Mouse (Mus musculus): Measurements from ENCODE around the gene Acad8.

Acad8 gene

DNA sequence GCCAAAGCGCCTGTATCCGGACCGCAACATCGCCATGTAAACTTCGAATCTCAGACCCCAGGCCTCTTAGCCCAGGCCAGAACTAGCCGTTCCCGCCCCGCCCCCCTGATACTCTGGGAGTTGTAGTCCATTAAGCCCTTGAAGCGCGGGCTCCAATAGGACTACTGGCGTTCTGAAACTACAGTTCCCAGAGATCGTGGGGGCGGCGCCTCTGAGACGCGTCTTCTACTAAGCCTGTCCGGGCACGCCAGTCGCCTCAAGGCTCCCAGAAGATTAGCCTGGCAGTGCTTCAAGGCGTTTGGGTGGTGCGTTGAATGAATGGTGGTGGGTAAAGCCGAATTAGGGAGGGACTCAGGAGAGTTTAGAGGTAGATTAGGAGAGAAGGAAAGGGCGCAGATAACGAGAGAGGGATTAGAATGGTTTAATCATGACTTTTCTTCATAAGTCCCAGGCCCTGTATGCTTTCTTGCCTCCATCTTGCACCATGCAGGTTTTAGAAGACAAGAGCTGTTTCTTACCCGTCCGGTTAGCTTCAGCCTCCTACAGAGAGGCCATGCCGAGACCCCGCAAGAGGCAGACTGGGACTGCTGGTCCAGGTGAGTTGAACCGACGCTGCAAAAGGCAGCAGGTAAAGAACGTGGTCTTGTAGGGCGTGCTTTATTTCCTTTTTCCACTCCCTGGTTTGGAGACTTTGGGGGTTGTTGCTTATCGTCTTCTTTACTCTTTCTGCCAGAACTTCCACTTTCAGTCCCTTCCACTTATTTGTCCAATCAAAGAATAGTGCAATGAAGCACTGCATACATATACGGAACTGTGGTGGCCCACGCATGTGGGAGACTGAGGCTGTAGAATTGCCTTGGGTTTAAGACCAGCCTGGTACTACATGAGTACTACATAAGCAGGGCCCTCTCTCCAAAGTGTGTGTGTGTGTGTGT lies at the start of gene Acad8, which contains the start of gene Thyn1:
Gene Acad8, minus strand, starts transcription at position 106 of the 935 bp plus-strand sequence.
Gene Thyn1, plus strand, starts transcription at position 250 of the 935 bp plus-strand sequence.
- DNase-seq (ENCODE audit: low spot score), result peak; percentile 95

DNA sequence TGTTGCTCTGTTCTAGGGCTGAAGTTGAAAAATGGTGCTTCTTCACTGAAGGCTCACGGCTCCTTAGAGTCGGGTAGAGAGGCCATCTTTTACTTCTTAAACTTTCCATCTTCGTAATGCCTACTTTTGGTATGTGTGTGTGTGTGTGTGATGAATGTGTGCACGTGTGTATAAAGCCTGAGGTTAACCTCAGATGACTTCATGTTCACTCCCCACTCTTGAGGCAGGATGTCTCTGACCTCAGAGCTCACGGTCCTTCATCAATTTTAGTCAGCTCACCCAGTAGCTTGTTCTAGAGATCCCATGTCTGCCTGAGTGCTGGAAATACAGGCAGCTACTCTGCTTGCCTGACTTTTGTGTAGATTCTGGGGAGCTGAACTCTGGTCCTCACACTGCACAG lies 44.5 kb upstream of the Acad8 start:
- DNase-seq (ENCODE audit: low spot score), result no peak

DNA sequence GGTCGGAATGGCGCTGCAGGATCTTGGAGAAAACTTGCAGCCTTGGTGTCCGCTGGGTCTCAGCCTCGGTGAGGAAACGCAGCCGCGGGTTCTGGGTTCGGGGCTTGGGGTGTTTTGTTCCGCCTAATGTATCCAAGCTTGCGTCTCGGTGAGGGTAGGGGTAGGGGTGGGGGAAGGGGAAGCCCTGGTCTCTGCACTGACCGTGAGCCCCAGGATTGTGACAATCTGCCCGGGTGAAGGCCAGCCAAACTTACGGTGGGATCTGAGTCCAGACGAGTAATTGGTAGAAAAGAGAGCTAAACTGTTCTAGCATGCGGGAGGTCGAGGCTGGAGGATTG lies 31.4 kb upstream of the Acad8 start:
- DNase-seq (ENCODE audit: low spot score), result no peak

DNA sequence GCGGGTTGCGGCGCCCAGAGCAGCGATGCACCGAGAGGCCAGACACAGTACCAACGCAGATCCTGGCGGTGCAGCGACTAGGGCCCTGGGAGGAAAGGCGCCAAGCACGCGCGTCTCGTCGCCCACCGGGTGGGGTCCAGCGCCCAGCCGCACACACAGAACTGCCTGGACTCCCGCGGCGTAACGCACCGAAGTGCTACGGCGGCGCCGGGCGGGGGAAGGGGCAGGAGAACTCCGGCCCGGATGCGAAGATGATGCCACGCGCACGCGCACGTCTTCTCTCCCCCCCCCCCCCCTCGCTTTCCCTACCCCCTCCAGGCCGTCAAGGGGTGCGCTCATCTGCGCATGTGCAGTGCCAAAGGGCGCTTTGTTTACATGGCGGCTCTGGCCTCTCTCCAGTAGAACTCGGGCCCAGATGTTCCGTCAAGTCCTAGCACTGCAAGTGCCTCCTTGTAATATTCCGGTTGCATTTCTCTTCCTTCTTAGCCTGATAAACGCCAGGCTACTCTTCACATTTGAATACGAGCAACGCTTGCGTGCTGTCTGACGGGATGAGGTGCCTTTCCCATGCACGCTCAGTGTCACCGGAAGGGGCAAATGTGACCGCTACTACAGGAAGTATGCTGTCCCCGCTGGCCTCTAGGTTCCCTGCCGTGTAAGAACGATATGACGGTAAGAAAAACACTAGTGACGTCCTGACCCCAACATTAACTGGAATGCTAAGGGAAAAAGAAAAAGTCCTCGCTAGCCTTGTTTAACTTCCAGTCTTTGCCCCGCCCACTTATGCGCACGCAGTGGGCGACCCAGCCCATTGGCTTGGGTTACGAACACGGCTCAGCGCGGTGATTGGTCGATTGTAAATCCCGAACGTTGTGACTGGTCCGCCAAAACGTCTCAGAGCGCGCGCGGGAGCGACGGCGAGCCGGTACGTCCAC lies 30.7 kb upstream of the Acad8 start, which contains the start of the genes Vps26b and Ncapd3:
Gene Vps26b, minus strand, starts transcription at position 238 of the 935 bp plus-strand sequence.
Gene Ncapd3, plus strand, starts transcription at position 348 of the 935 bp plus-strand sequence.
- peak; percentile 96 for DNase-seq (ENCODE audit: low spot score)

DNA sequence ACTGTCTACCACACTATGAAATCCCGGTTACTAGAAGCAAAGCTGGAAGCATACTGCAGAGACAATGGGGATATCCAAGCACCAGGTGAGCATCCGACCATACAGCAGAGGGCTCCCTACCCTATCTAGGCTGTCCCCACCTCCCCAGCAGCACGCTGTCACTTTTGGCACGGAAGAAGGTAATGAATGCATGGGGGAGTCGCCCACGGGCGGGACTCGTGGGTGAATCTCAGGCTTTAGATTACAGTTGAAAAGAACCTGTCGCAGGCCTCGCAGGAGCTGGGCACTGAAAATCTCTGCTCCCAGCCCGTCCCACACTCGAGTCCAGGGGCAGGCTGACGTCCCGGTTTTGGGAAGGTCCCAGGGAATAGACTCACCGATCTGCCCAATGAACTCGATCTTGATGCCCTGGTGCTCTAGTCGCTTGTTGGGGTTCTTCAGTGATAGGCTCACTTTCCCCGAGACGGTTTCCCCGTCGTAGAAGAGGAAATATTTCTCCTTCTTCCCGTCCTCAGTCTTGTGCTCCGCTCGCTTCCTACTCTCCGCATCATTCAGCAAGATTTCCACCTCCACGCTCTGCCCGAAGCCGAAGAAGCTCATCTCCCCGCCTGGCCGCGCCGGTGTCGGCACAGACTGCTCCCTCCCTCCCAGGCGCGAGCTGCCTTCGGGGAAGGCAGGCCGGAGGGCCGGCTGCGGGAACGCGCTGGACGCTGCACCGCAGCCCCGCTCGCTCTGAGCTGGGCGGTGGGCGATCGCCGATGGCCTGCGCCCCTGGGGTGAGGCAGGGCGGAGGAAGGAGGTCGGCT lies 29.9 kb upstream of the Acad8 start:
- peak; percentile 39 for DNase-seq (ENCODE audit: low spot score)

DNA sequence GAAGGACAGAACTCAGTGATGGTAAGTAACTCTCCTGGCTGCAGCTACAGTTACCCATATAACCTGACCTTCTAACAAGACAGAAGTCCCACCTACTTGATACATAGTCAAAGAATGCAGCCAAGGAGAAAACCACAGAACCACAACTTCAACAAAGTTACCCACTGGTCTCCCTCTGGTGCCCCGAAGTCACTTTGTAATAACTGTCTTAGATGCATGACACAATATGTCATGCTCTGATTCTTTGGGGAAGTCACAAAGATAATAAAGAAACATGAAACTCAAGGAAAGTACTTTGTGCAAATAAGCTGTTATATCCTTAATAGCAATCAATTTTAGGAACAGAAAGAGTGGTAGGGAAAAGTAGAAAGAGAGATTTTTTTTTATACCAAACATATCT lies 27.3 kb upstream of the Acad8 start:
- no peak for DNase-seq (ENCODE audit: low spot score)

DNA sequence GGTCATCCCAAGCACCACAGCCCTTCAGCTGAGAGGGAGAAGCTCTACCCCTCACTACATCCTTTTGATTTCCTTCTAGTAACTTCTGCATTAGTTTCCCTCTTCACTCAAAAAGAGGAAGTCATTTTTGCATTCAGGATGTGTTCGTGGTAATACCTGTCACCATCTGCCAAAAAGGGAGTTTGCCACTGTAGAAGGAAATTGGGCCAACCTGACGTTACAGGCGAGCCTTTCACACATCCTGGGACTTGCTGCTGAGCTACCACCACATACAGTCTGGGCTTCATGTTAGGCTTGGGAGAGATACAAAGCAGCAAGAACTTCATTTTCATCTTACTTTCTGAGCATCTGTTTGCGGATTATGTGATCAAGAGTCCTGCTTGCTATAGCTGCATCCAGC lies 24.3 kb upstream of the Acad8 start:
- no peak for DNase-seq (ENCODE audit: low spot score)

DNA sequence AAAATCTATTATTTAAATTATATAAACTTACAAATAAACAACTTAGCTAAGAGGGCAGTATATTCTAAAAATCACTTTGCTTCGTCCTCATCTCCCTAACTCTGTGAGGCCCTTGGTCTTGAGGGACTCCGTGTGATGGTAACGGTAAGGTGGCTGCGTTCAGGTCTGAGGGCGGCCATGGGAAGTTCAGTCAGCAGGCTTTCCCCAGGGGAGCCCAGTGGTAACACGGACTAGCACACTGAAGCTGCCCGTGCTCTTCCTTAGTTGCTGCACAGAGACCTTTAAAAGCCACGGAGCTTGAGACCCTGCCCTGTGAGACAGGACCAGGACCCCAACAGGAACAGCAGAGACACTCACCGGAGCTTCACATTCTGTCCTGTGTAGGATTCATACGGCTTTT lies 19.6 kb upstream of the Acad8 start:
- DNase-seq (ENCODE audit: low spot score), result no peak

DNA sequence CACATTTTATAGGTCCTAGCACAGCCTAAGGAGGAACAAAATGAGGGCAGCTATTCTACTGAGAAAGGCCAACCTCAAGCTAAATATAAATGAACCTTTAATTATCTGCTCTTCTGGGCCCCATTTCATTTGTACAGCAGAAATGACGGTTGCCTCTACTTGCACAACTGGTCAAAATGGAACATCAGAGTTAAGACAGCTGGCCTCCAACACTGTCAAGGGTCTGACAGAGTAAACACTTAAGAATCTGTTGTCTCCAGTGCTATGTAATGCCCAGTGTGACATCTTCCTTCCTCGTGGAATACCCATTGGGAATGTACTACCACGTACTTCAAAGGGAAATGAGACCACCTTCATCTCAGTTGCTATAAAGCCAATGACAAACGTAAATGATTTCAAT lies 12.2 kb upstream of the Acad8 start:
- no peak for DNase-seq (ENCODE audit: low spot score)

DNA sequence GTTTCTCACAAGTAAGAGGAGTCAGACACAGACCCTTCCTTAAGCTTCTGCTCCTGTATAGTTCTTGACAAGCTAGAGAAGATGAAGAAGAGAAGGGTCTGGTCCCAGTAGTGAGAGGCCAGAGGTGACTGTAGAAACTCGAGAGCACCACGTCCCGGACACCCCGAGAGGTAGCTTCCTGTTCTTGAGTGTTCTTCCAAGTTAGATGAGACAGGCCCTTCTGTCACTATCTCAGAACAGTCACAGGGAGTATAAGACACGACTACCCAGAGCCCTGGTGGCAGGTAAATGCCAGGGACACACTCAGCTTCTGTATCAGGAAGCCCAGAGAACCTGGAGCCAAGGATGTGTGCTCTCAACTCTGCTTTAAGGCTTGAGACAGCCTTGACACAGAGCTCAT lies 9.9 kb upstream of the Acad8 start:
- no peak for DNase-seq (ENCODE audit: low spot score)

DNA sequence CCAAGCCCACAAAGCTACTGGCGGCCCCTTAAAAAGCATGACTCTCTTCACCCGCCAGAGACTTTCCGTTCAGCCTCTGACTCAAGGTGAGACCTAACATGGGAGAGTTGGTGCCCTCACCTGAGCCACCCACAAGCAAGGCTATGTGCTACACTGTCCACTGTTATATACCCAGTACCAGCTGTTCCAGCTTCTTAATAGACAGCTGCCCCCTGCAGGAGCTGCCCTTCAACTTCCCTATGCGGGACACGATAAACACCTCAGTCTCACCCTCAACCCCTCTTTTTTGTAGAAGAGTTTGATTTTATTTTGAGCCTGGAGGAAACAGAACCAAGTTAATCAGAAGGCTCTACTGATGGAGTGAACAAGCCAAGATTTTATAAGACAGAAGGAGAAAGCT lies 7.5 kb upstream of the Acad8 start:
- no peak for DNase-seq (ENCODE audit: low spot score)

DNA sequence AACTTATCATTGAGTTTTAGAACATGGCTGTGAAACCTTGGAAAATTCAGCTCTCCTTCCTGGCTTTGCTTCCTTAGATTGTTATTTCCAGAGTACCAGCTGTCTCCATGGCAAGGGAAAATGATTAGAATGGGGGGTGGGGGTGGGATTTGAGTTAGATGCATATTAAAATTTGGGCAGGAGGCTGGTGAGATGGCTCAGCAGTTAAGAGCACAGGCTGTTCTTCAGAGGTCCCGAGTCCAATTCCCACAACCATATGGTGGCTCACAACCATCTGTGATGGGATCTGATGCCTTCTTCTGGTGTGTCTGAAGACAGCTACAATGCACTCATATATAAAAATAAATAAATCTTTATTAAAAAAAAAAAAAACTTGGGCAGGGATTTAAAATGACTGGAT lies 6.6 kb upstream of the Acad8 start:
- no peak for DNase-seq (ENCODE audit: low spot score)

DNA sequence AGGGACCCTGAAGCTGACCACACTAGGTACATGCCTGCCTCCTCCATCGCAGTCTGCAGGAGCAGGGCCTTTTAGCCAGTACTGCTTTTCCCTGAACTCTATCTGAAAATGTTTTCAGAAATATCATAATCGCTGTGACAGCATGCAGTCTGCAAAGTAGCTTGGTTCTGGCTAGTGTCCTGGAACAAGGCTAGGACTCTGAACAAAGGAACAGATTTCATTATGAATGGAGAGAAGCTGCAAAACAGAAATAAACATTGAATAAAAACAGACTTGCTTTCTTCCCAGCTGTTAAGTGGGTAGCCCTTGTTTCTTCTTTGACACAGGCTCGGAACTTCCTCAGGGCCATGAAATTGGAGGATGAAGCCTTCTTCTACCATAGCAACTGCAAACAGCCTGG lies 5.9 kb upstream of the Acad8 start:
- DNase-seq (ENCODE audit: low spot score), result no peak

DNA sequence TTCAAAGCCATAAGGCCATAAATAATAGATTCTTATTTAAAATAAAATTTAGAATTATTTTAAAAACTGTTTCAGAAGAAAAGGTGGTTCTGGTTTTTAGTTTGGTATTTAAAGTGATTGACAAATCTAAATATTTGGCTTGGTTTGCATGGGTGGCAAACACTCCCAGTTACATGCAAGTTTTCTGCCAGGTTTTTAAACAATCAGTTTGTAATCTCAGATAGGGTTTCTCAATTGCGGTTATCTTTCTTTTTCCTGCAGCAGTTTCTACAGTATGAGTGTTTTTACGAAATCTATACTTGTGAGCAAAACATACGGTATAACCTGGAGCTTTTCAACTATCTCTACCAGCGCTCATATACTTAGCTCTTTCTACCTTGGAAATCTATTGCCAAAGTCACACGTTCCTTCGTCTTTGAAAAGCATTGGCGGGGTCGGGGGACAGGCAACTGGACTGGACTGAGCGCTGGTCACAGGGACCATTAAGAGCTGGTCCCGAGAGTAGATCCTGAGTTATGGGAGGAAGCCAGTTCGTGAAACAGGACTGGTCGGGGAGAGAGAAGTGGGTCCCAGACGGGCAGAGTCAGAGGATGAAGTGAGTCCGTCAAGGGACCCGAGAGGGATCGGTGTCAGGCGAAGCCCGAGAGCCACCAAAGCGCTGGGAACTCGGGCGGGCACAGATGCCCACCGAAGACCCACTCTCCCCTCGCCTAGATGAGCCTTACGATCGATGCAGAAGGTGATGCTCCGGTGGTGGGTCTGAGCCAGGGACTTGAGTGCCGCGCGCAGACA lies 501 bp downstream of the Acad8 start:
- no peak for DNase-seq (ENCODE audit: low spot score)

DNA sequence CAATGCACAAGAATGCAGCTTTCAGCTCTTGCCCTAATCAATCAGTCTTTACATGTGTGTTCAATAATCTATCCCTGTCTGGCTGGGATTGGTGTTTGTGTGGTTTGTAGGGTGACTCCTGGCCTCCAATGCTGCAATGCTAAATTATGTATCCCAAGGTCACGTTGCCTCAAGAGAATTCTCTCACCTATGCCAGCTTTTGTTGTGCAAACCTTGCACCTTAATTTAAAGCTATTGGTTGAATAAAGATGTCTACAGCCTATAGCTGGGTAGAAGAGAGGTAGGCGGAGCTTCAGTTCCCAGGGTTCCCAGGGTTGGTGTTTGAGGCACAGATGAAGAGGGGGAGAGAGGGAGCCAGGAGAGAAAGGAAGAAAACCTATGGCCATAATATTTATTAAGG lies 1.9 kb downstream of the Acad8 start:
- no peak for DNase-seq (ENCODE audit: low spot score)

DNA sequence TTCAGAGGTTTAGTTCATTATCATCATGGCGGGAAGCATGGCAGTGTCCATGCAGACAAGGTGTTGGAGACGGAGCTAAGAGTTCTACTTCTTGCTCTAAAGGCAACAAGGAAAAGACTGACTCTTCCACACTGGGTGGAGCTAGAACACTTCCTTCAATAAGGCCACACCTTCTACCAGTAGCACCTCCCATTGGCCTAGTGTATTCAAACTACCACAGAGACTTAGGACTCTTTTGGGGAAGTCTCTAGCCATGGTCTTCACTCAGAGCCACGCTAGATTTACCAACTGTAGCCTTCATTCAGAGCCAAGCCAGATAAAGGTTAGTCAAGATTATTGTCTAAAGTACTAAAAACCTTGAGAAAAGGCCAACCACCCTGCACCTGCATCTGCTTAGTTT lies 2.3 kb downstream of the Acad8 start:
- no peak for DNase-seq (ENCODE audit: low spot score)

DNA sequence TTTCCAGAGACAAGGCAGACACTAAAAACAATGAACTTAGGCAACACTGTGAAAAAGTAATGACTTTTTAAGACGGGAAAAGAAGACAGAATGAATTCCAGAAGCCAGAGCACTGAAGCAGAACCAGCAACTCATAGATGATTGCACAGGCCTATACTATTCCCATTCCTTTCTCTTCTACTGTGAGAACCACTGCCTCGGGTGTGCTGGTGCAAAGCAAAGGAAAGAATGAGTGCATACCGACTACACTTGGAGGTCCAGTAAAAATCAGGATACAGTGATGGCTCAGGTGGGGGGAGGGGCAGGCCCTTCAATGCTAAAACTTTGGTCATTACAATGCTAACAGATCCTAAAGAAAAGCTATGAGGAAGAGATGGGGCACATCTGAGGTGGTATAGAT lies 5.5 kb downstream of the Acad8 start:
- DNase-seq (ENCODE audit: low spot score), result no peak

DNA sequence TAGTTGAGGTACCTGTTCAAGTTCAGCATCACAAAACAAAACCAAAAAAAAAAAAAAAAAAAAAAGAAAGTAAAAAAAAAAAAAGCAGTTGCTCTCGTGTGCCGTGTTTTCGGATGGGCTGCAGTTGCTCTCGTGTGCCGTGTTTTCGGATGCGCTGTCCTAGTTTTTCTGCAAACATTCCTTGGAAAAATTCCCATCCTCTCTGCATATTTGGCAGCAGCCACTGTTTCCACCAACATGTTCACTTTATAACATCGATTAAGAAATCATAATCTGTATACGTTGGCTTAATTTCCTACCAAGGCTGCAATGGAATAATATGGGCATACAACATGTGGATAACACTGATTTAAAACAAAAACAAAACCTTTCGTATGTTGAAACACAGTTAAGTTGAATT lies 6.2 kb downstream of the Acad8 start:
- no peak for DNase-seq (ENCODE audit: low spot score)

DNA sequence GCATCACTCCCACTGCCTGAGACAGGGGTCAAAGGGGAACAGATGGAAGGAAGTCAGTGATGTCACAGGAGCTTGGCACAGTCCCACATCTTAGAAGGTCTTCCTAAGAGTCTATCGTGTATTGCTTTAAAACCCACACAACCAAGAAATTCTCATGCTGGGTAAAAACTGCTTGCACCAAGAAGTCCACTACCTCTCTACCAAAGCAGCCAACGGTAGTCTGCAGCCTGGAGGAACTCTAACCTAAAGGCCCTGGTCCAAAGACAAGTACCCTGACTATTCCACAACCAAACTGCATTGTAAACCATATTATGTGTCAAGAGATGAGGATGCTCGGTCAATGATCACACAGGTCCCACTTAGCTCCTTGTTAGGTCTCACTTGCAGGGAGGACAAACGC lies 9.2 kb downstream of the Acad8 start:
- no peak for DNase-seq (ENCODE audit: low spot score)

DNA sequence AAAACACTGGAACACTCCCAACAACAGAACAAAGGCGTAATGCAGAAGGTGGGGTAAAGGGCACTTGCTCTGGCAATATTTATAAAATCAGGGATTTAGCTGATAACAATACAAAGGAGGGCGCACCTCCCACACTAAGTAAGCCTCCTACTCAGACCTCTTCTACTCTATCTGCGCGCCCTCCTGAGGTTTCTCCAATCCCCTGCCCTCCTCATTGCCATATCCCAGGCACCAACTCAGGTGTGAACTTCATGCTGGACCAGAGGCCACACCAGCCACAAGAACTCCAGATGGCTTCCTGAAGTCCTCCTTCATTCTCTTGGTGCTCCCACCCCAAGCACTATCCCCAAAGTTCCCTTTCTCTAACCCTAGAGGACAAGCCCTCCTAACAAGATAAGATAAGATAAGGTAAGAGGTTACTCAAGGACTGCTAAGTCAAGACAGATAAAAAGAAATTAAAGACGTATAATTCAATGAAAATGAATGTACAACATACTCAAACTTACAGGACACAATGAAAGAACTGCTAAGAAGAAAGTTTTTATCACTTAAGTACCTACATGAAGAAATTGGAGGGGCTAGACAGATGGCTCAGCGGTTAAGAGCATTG lies 13.6 kb downstream of the Acad8 start:
- DNase-seq (ENCODE audit: low spot score), result no peak
